Mouse (Mus musculus): ENCODE data around the gene C5ar2.
"Not testable (repeated sequence)": the region's sequence is repeated elsewhere in the genome, so short reads cannot be mapped to it uniquely, and the experiment has no call there.

C5ar2 gene

GRCm38 (mm10) chr7:16255963-16256362 lies 12.0 kb upstream of the C5ar2 start:
- DNase-seq = not testable (repeated sequence)

- no peak for DNase-seq
Observed at GRCm38 (mm10) chr7:16254195-16254594, 10.2 kb upstream of the C5ar2 start.

GRCm38 (mm10) chr7:16250687-16251086 lies 6.7 kb upstream of the C5ar2 start:
- peak; percentile 53 for DNase-seq

DNA sequence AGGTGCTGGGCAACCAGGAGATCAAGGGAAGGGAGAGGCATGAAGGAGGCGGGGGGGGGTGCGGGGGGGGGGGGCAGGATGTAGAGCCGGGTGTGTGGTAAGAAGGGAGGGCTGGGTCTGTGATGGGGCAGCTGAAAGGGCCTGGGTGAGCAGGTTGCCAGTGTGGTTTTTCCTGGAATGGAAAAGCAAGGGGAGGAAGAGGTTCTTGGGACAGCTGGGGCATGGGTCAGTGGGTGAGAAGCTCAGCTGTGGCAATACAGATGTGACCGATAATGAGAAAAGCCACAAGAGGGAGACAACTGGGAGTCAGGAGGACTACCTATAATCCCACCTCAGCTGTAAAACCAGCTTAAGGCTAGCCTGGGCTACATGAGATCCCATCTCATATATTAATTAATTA lies 2.0 kb upstream of the C5ar2 start:
- peak; percentile 55 for DNase-seq

GRCm38 (mm10) chr7:16242198-16242597 lies 1.8 kb downstream of the C5ar2 start:
- DNase-seq = no peak

- peak; percentile 26 for DNase-seq
Observed at GRCm38 (mm10) chr7:16241787-16242186, 2.2 kb downstream of the C5ar2 start.

GRCm38 (mm10) chr7:16240978-16241303 lies 3.0 kb downstream of the C5ar2 start:
- no peak for DNase-seq

DNA sequence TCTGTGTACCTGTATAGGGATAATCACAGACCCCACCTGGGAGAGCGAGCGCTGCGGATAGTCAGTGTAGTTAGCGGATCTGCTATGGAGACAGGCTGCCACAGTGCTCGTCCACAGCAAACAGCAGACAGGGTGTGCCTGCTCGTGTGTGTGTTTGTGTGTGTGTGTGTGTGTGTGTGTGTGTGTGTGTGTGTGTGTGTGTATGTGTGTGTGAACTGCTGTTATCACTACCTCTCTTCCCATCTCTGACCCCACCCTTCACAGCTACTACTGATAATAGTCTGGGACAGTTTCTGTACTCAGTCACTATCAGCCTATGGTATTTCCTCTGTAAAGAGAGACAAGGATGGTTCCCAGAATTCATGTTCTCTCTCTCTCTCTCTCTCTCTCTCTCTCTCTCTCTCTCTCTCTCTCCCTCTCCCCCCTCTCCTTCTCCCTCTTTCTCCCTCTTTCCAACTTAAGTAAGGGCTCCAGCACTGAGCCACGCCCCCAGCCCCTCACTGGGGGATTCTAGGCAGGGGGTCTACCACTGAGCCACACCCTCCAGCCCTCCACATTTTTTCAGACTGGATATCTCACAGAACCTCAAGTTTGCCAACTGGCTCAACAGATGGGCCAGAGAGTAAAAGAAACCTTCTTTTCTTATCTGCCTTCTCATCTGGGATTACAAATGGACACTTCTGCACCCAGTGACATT lies 3.5 kb downstream of the C5ar2 start:
- no peak for DNase-seq

DNA sequence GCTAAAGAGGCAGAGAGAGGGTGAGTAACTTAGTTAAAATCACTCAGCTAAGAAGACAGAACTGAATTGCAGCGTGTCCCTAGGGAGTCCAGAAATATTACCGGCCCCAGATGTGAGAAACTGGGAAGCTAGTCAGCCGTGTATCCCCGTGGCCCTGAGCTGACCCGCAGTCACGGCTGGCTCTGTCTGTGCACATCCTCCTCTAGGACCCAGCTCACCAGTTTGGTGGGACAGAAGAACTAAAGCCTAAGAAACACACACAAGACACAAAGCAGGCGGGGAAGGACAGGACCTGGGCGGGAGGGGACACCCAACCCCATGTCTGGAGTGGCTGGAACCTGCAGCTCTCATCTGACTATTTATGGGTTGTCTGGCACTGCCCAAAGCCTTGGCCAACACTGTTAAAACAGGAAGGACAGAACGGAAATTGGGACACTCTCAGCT lies 4.4 kb downstream of the C5ar2 start:
- DNase-seq = peak; percentile 77

DNA sequence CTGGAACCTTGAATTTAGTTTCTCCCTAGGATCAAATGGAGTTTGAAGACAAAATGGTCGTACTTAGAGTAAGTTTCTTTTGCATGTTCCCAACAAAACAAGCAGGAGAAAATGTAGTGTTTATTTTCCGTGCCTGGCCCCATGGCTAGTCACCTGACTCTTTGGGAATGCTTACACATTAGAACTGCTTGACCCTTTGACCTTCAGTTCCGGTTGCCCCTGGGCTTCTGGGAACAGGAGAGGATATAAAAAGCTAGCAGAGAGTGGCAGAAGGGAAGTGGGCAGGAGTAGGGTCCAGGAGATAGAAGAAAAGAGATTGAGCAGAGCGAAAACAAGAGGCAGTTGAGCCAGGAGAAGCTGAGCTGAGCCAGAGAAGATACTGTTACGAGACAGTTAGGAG lies 14.1 kb downstream of the C5ar2 start:
- DNase-seq = peak; percentile 76

GRCm38 (mm10) chr7:16221582-16222272 lies 22.2 kb downstream of the C5ar2 start, which contains the start of gene Dhx34:
Gene Dhx34 (minus strand): TSS chr7:16222037.
- DNase-seq = peak; percentile 97

DNA sequence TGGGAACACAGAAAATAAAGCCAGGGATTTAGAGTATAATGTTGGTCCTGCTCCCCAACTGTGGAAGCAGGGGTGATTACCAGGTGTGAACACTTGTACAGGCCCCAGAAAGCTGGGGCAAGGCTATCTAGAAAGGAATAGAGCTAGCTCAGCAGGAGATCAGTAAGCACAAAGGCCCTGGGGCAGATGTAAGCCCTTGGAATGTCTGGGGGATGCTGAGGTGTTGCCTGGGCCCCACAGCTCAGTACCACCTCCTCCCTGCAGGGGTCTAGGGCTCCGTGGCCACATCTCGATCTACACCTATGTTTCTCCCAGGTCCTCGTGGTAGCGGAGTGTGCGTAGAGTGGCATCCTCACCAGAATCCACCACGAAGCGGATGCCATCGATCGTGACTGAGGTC lies 30.0 kb downstream of the C5ar2 start:
- no peak for DNase-seq

- no peak for DNase-seq
Observed at GRCm38 (mm10) chr7:16213196-16213595, 30.8 kb downstream of the C5ar2 start.

GRCm38 (mm10) chr7:16210862-16211365 lies 33.0 kb downstream of the C5ar2 start:
- peak; percentile 39 for DNase-seq

- peak; percentile 21 for DNase-seq
Observed at GRCm38 (mm10) chr7:16208781-16209665, 34.9 kb downstream of the C5ar2 start.

DNA sequence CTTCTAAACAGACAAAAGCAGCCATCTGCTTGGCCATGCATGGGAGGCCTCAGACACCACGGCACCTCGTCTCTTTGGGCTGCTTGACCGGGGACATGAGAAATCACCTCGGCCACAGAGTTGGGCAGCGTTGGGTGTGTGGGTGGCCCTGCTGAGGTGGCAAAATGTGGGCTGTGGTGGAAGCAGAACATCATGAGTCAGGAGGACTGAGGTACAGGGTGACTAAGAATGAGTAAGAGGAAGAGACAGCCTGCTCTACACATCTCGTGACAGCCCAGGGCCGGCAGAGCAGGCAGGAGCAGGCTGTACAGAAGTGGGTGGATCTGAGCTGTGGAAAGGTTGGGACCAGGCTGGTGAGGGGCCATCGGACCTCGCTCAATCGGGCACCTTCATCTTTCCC lies 36.5 kb downstream of the C5ar2 start:
- DNase-seq = peak; percentile 60

DNA sequence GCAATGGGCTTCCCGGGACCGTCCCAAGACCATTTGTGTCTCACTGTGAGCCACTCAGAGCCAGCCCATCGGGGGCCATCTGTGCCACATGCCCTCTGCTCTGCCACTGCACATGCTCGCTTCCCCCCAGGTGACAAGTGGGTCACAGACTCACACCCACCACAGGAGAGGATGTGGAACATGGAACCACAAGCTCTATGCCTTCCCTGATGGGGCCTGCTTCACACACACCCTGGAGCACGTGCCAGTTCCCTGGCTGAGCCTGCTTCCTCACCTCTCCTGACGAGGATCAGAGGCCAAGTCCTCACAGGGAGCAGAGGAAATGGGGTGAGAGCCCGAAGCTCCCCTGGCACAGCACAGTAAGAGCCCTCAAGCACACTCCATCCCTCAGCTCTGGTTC lies 36.9 kb downstream of the C5ar2 start:
- peak; percentile 24 for DNase-seq

GRCm38 (mm10) chr7:16204791-16205190 lies 39.2 kb downstream of the C5ar2 start:
- peak; percentile 26 for DNase-seq

DNA sequence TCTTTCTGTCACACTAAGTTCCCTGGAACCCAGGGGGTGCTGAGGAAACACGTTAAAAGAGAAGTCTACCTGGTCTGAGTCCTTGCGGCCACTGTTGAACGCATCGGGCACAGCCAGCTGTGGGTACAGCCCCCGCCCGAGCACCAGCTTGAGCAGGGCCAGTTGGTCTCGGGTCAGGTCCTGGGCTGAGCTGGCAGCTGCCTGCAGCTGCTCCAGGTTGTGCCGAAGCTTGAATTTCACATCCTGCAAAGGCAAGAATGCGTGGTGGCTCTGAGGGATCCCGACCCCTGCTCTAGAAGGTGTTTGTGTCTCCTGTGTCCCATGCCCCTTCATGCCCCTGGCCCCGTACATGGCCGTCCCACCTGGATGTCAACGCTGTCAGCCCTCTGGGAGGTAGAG lies 40.5 kb downstream of the C5ar2 start:
- DNase-seq = no peak

DNA sequence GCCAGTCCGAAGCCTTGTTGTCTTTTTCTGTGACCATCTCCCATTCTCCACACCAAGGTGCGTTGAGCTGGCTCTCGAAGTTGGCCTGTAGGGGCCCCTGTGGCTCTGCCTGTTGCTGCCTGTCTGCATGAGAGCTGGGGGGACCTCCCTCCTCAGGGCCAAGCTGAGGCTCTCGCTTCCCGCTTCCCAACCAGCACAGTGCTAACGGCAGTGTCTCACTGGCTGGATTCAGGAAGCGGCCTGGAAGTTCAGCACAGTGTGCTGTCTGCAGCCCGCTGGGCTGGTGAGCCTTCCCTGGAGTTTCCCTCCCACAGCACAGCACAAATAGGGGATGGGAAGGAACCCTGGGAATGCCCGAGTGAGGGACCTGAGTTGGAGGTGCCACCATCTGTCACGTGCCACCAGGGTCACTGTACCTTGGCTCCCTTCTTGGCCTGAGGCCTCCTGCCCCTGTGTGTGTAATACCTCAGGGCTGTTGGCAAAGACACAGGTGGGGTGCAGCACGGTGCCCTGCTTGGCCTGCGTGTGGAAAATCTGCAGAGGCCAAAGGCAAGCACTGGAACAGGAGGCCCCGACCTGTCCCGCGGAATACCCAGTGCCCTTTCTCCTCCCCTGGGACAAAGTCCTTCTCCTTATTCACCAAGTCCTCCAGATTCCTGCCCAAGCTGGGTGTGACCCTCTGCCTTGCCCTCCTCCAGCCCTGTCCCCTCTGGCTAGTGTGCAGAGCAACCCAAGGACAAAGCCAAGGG lies 41.0 kb downstream of the C5ar2 start:
- no peak for DNase-seq

DNA sequence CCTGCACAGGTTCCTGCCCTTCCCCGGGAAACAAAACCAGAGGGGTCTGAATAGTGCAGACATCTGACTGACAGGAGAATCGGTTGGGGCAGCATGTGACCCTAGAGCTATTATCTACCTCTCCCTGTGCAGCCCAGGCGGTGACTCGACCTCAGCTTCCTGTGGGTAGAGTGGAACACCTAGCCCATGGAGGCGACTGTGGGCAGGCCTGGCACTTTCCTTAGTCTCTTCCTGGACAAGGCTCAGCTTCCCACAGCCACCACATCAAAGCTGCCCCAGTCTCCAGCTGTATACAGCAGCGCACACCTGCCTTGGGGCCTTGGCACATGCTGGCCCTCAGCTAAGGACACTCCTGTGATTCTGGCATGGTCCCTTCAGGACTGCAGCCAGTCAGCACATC lies 42.8 kb downstream of the C5ar2 start:
- DNase-seq = no peak

- DNase-seq = no peak
Observed at GRCm38 (mm10) chr7:16198540-16198939, 45.4 kb downstream of the C5ar2 start.

DNA sequence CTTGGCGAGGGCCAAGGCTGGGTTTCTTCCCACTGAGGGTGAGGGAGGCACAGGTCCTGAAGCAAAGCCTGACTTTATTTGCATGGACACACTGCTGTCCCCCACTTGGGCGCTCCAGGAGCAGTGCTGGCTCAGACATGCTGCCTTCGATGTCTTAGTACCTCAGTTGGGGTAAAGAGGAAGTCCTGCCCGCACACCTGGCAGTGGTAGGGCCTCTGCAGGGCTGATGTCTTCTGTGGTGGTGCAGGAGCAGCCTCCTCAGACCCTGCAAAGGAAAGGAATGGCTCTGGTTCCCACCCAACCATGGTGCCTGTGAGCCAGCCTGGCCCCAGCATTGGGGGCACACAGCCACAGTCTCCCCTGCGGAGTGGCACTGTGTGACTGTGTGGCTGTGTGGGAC lies 46.8 kb downstream of the C5ar2 start:
- no peak for DNase-seq
